Mouse (Mus musculus): ENCODE measurements at regions not wholly inside any gene's neighbourhood (a gene's known extent, or its start where the extent isn't known, plus 50 kb on each side); places are given as distances from the start of the nearest gene placed in this dataset.
A peak's percentile ranks its signal among the peaks of the same experiment; 100 is the strongest.

DNA sequence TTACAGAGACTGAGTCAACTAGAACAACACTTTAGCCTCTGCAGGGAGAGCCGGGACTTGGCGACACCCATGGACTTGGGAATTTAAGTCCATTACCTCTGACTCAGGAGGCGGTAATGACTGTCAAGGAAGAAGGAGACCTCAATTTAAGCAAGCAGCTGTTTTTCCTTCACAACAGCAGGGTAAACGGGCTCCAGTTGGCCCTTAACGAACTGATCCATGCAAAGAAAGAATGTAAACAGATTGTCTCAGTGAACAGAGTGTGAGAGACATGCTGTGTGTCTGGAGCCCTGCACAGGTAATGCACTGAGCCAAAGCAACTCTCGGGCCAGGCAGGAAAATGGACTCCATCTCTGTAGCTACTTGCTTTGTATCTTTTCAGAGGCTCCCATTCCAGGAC lies 98.5 kb upstream of the Maf start:
- H3K4me2 ChIP-seq, result no peak overlapping the region
- WGBS, result 48% methylated on average over 6 of the region's 6 CpGs
- H3K27me3 ChIP-seq, result no peaks in the 10 kb centered on the region
- H3K9ac ChIP-seq, result no peak overlapping the region
- no peaks in the 10 kb centered on the region for H3K9me3 ChIP-seq
- H3K4me1 ChIP-seq, result no peaks in the 10 kb centered on the region
- ATAC-seq (ENCODE audit: low FRiP score), result no peak
- no peaks in the 10 kb centered on the region for H3K36me3 ChIP-seq (replicated peaks)
- H3K27ac ChIP-seq, result no peak overlapping the region
- no peak overlapping the region for H3K4me3 ChIP-seq (replicated peaks)

DNA sequence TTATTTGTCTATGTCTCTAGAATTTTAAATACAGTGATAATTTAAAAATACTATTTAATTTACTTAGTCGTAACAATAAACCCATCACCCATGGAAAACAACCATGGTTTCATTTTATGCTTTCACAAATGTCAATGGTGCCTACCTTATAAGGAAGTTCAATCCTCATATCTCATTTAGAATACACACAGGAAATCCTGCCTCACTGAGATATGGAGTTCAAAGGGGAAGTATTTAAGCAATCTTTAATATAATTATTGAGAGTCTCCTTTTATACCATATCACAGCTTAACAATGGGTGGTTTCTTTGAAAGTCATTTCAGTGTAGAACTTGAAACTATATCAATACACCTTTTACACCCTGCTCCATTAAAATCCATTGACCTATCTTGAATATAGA lies 86.0 kb upstream of the Maf start:
- no peak overlapping the region for H3K4me3 ChIP-seq (replicated peaks)
- H3K27me3 ChIP-seq, result no peaks in the 10 kb centered on the region
- no peak overlapping the region for H3K27ac ChIP-seq

DNA sequence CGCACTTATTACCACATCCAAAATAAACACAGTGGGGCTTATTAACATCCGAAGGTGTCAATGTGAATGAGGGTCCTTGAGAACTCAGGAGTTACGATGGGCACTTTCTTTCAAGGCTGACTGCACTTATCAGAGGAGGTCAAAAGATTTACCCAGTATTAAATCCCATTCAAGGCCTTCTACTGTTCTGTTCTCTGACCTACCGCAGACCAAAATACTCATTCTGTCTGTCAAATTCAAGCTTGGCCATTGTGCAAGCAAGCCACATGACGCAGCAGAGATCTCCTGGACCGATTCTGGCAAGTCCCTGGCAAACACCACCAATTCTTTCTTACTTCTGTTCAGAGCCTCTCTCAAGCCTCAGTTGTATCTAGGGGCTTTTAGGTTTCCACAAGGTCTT lies 80.8 kb upstream of the Maf start:
- no peak for ATAC-seq (ENCODE audit: low FRiP score)
- 24% methylated on average over 6 of the region's 6 CpGs for WGBS
- 0 out of 2 replicates have a peak, but pooled peaks cover 4% of the 10 kb centered on the region for H3K9me3 ChIP-seq

More for the DNA sequence above, 86.0 kb upstream of the Maf start:
- H3K36me3 ChIP-seq (replicated peaks), result no peaks in the 10 kb centered on the region
- no peak overlapping the region for H3K4me2 ChIP-seq
- WGBS, result 90% methylated on average over 1 of the region's 1 CpGs
- no peaks in the 10 kb centered on the region for H3K9me3 ChIP-seq
- no peak overlapping the region for H3K9ac ChIP-seq
- H3K4me1 ChIP-seq, result peaks cover under 1% of the 10 kb centered on the region; the same call in 1 of the 2 replicates
- no peak for ATAC-seq (ENCODE audit: low FRiP score)

DNA sequence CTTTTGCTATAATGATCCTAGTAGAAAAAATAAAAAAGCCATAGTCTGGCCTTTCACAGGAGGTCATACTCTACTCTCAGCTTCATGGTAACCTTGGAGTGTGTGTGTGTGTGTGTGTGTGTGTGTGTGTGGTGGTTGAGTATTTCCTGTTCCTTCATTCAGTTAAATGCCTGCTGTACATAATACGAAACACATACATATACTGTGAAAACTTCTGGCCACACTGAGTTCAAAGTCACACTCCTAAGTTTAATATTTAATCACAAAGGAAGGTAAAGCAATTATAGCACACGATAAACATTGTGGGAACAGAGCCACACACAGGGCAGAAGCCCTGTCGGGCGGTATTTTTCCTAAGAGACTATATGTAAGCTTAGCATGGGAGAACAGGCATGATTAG lies 78.6 kb upstream of the Maf start:
- 96% methylated on average over 4 of the region's 4 CpGs for WGBS
- peaks cover 4% of the 10 kb centered on the region; the same call in 1 of the 2 replicates for H3K4me1 ChIP-seq
- no peak overlapping the region for H3K4me2 ChIP-seq
- no peak overlapping the region for H3K27ac ChIP-seq
- H3K4me3 ChIP-seq (replicated peaks), result no peak overlapping the region
- no peak overlapping the region for H3K9ac ChIP-seq
- H3K27me3 ChIP-seq, result no peaks in the 10 kb centered on the region
- H3K9me3 ChIP-seq, result 0 out of 2 replicates have a peak, but pooled peaks cover 4% of the 10 kb centered on the region
- no peak for ATAC-seq (ENCODE audit: low FRiP score)
- no peaks in the 10 kb centered on the region for H3K36me3 ChIP-seq (replicated peaks)

More for the DNA sequence above, 80.8 kb upstream of the Maf start:
- Histone ChIP-seq H3K4me3 (replicated peaks) (no peak overlapping the region), H3K36me3 (replicated peaks) (no peaks in the 10 kb centered on the region), H3K27ac (no peak overlapping the region), H3K27me3 (no peaks in the 10 kb centered on the region), H3K4me1 (peaks cover 4% of the 10 kb centered on the region; the same call in 1 of the 2 replicates), H3K9ac (no peak overlapping the region), H3K4me2 (no peak overlapping the region)

DNA sequence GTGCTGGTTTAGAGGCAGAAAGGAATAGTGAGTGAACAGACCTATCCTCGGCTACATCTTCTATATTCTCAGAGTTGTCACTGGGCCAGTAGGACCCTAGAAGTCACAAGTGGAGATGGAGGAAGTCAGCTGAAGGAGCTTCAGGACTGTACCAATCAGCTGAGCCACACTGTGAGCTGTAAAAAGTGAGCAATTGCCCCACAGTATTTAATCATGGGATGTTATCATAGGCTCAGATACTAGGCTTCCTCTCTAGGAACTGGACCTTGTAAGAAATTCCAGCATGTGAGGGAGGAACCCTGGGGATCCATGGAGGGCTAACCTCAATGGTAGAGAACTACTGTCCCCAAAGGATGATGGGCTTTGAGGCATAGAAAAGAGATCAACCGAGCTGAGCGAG lies 78.2 kb upstream of the Maf start:
- no peak overlapping the region for H3K9ac ChIP-seq
- no peak overlapping the region for H3K27ac ChIP-seq
- 93% methylated on average over 3 of the region's 3 CpGs for WGBS
- no peak for ATAC-seq (ENCODE audit: low FRiP score)
- H3K9me3 ChIP-seq, result 0 out of 2 replicates have a peak, but pooled peaks cover 4% of the 10 kb centered on the region
- no peak overlapping the region for H3K4me3 ChIP-seq (replicated peaks)
- H3K36me3 ChIP-seq (replicated peaks), result no peaks in the 10 kb centered on the region
- no peaks in the 10 kb centered on the region for H3K27me3 ChIP-seq
- no peak overlapping the region for H3K4me2 ChIP-seq
- peaks cover 4% of the 10 kb centered on the region; the same call in 1 of the 2 replicates for H3K4me1 ChIP-seq

DNA sequence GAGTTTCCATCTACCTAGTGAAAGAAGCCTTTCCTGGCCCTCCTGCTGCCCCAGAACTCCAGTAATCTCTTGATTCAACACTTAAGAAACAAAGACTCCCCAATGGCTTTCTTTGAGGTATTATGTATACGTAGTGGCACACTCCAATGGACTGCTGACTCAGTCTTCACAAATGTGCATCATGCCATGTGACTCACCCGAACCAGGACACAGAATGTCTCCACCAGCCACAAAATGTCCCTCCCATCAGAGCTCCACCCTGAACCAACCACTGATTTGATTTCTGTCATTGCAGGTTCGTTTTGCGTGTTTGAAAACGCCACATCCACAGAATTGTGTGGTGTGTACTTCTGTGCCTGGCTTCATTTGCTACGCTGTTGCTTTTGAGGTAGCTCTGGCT lies 75.8 kb upstream of the Maf start:
- Histone ChIP-seq H3K27me3 (no peaks in the 10 kb centered on the region), H3K4me3 (replicated peaks) (no peak overlapping the region), H3K27ac (no peak overlapping the region), H3K9me3 (0 out of 2 replicates have a peak, but pooled peaks cover 4% of the 10 kb centered on the region), H3K4me1 (peaks cover under 1% of the 10 kb centered on the region; the same call in 1 of the 2 replicates), H3K9ac (no peak overlapping the region), H3K36me3 (replicated peaks) (no peaks in the 10 kb centered on the region), H3K4me2 (no peak overlapping the region)
- ATAC-seq (ENCODE audit: low FRiP score), result no peak
- 75% methylated on average over 6 of the region's 6 CpGs for WGBS

DNA sequence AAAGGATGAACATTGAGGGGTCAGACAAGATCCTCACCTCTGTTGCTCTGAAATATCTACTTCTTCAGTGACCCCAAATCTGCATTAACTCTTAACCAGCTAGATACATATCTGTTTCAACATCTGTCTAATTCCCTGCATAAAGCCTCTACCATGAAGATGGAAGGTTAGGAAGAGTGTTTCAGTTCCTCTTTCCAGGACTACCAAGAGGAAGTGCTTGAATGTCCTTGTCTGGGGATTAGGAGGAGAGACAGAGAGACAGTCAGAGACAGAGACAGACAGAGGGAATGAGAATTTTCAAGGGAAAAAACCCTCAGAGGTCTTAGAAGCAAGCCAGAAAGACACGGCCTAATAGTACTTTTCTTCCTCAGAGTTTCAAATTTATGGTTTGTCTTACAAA lies 70.8 kb upstream of the Maf start:
- H3K4me1 ChIP-seq, result no peaks in the 10 kb centered on the region
- no peak for ATAC-seq (ENCODE audit: low FRiP score)
- H3K4me3 ChIP-seq (replicated peaks), result no peak overlapping the region
- WGBS, result 90% methylated on average over 1 of the region's 1 CpGs
- H3K27ac ChIP-seq, result no peak overlapping the region
- no peaks in the 10 kb centered on the region for H3K27me3 ChIP-seq
- H3K4me2 ChIP-seq, result no peak overlapping the region
- no peak overlapping the region for H3K9ac ChIP-seq
- H3K9me3 ChIP-seq, result no peaks in the 10 kb centered on the region
- no peaks in the 10 kb centered on the region for H3K36me3 ChIP-seq (replicated peaks)

DNA sequence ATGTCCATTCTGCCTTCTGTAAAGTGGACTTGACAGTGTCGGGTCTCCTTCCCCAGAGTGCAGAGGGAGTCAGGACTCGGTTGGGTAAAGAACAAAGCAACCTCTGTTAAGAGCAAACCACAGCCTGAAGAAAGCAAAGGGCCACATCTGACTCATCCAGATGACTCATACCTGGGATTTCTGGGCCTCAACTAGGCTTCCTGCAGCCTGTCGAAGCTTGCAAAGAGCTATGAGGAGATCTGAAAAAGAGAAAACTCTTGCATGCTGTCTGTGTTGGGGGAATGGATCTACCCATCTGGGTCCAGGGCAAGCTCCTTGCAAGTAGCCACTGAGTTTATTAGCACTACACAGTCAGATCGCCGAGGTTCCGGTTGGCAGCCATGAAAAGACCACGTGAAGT lies 63.5 kb upstream of the Maf start:
- Histone ChIP-seq H3K36me3 (replicated peaks) (no peaks in the 10 kb centered on the region), H3K4me1 (peaks cover 8% of the 10 kb centered on the region), H3K4me2 (no peak overlapping the region), H3K27me3 (no peaks in the 10 kb centered on the region), H3K27ac (no peak overlapping the region), H3K9ac (no peak overlapping the region), H3K4me3 (replicated peaks) (no peak overlapping the region), H3K9me3 (no peaks in the 10 kb centered on the region)
- 85% methylated on average over 7 of the region's 7 CpGs for WGBS
- ATAC-seq (ENCODE audit: low FRiP score), result no peak

DNA sequence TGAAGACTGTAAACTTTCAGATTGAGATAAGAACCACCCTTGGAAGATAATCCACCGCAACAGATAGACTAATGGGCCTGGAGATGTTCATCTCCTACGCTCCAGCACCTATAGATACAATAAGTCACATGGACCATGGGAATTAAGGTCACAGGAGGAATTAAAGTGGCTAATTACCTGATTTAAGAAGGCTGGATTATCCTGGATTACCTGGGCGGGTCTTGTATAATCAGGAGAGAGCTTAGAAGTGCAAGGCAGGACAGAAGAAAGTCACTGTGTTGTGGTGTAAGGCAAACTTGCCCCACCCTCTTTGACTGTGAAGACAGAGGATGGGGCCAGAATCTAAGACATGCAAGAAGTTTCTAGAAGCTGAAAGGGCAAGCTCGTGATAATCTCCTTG lies 61.0 kb upstream of the Maf start:
- Histone ChIP-seq H3K27me3 (no peaks in the 10 kb centered on the region), H3K4me2 (no peak overlapping the region), H3K9ac (no peak overlapping the region), H3K9me3 (no peaks in the 10 kb centered on the region), H3K4me3 (replicated peaks) (no peak overlapping the region), H3K4me1 (peaks cover 13% of the 10 kb centered on the region), H3K36me3 (replicated peaks) (no peaks in the 10 kb centered on the region), H3K27ac (no peak overlapping the region)
- 80% methylated on average over 4 of the region's 4 CpGs for WGBS
- ATAC-seq (ENCODE audit: low FRiP score), result no peak

DNA sequence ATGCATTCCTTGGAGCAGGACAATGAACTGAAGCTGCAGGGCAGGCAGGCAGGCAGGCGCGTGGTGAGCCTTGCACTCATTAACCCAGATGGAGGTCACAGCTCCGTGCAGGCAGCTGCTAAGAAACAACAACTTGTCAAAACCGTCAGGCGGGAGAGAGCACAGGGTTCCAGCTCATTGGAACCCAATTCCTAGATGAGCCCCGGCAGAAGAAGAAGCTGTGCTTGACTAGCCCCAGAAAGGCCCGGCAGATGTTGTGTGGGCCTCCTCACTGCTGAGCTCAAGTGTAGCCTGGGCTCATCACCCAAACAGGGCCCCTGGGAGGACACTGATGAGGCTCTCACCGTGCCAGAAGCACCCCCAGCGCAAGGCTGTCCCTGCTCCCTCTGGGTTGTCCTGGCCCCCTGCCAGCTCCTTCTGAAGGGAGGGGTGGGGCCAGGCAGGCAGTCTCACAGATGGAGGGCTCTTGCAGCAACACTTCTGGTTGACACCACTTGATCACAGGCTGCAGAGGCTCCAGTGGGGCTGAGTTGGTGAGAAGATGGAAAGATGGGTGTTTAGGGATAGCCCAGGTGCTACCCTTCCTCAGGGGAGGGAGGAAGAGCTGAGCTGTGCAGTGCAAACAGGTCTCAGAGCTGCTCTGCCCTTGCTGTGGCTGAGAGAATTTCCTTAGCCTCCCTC lies 58.8 kb upstream of the Maf start:
- Histone ChIP-seq H3K4me2 (0 out of 2 replicates have a peak overlapping the region, but pooled peaks have one; percentile 4), H3K9me3 (no peaks in the 10 kb centered on the region), H3K36me3 (replicated peaks) (no peaks in the 10 kb centered on the region), H3K9ac (no peak overlapping the region), H3K27ac (peak overlapping the region; percentile 38; the same call in 1 of the 2 replicates), H3K4me1 (peaks cover 13% of the 10 kb centered on the region), H3K27me3 (no peaks in the 10 kb centered on the region), H3K4me3 (replicated peaks) (no peak overlapping the region)
- WGBS, result 13% methylated on average over 9 of the region's 9 CpGs
- ATAC-seq (ENCODE audit: low FRiP score), result peak; percentile 77; the same call in 1 of the 2 replicates

DNA sequence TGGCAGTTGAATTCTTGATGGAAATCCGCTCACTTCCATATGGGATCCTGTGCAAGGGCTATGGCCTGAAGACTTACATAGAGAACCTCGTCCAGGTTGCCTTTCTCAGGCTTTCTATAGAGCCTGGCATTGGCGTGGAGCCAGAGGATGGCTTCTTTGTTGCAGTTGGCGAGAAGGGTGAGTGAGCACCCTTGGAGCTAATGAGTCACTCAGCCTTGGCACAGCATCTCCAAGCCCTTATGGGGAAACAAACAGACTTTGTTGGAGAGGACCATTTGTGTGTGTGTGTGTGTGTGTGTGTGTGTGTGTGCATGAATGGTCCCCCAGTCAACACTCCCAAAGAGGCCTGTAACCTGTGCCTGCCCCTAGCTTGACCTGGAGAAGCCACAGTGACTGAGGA lies 57.0 kb upstream of the Maf start:
- WGBS, result 66% methylated on average over 4 of the region's 4 CpGs
- Histone ChIP-seq H3K27ac (no peak overlapping the region), H3K36me3 (replicated peaks) (no peaks in the 10 kb centered on the region), H3K27me3 (no peaks in the 10 kb centered on the region), H3K4me1 (peaks cover 13% of the 10 kb centered on the region), H3K9me3 (no peaks in the 10 kb centered on the region), H3K4me2 (no peak overlapping the region), H3K4me3 (replicated peaks) (no peak overlapping the region), H3K9ac (no peak overlapping the region)
- no peak for ATAC-seq (ENCODE audit: low FRiP score)

DNA sequence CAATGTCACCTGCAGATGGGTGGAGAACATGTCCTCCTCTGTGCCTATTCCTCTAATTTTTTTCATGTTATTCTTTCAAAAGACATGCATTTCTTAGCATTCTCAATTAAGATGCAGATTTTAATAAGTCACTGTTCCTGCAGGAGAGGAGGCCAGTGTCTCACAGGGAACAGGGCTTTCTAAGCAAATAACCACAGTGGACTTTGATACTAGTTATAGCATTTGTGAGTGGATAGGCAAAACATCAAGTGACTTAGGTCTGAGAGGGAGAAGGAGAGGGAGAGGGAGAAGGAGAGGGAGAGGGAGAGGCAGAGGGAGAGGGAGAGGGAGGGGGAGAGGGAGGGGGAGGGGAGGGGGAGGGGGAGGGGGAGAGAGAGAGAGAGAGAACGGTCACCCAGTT lies 50.4 kb upstream of the Maf start:
- H3K4me2 ChIP-seq, result no peak overlapping the region
- H3K9me3 ChIP-seq, result no peaks in the 10 kb centered on the region
- no peaks in the 10 kb centered on the region for H3K27me3 ChIP-seq
- no peaks in the 10 kb centered on the region for H3K36me3 ChIP-seq (replicated peaks)
- no peak overlapping the region for H3K9ac ChIP-seq
- no peak overlapping the region for H3K27ac ChIP-seq
- 83% methylated on average over 1 of the region's 1 CpGs for WGBS
- peaks cover 3% of the 10 kb centered on the region; the same call in 1 of the 2 replicates for H3K4me1 ChIP-seq
- ATAC-seq (ENCODE audit: low FRiP score), result no peak
- no peak overlapping the region for H3K4me3 ChIP-seq (replicated peaks)
